Mouse (Mus musculus): ENCODE measurements around the gene Myo16.

The Myo16 gene

DNA sequence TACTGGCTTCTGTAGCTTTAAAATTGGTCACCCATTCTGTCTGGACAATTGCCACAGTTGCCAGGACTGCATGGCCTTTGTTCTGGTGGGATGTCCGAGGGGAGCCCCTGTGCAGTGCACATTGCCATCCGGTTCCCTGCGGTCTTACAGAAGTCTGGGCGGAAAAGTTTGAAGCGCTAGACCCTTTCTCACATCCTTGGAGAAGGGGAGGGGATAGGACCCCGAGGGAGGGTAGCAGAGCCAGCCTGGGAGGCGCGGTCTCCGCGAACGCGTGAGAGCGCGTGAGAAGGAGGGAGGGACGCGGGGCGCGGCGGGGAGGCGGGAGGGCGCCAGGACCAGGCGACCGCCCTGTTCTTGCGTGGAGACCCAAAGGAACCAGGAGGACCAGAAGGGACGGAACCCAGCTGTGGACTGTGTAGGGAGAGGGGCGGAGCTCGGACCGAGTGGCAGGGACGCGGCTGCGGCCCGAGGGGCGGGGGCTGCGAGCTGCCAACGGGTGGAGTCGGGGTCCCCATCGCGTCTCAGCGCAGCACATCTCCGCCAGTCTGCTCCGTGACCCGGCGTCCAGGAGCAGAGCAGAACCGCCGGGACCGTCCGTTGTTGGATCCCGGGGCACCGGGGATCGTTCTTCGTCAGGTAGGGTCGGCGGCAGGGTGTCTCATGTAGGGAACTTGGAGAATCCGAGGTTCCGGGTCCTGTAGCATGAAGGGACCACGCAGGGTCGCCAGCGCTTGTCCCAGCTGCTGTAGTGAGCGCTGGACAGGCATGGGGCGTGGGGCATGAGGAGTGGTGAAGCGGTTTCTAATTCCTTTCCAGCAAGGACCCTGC, at the start of gene Myo16:
TSS of gene Myo16 (plus strand) at position 301 of the 828 bp plus-strand sequence.
- DNase-seq, result no peak

DNA sequence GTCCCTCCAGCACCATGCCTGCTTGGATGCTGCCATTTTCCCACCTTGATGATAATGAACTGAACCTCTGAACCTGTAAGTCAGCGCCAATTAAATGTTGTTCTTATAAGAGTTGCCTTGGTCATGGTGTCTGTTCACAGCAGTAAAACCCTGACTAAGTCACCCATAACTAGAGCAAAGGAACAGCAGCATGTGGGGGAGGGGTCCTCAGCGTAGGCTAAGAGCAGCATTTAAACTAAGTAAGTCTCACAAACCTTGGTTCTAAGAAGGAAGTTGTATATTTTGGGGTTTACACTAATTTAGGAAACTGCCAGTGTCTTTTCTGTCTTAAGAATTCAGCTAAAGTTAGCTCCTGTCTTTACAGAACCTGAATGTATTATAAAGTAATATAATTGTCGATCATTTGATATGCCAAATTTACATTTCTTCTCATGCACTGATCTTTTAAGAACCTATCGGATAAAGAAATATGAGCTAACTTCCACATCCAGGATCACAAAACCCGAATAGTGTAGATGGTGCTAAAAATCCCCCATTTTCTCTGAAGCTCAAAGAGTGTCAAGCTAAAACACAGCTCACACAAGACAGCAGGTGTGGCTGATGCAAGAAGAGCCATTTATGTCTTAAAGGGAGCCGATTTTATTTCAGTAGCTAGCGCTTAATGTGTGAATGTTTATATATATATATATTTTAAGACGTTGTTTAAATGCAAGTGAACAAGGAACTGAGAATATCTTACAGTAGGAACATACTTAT, 45.0 kb upstream of the Myo16 start:
- DNase-seq, result no peak

DNA sequence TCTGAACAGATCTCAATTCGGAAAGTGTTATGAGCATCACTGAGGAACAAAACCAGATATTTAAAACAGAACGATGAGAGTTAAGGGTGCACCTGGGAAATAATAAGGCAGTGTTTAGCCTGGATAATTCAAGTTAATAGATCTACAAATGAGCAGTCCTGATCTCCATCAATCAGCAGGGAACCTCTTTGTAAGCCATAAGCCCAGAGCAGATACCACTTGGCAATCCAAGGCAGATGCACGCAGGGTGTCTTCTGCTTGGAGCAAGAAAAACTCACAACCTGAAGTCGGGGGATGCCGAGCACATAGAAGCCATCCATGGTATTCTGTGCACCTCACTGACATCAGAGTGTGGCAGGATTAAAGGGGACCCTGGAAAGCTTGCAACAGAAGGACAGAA, 31.0 kb upstream of the Myo16 start:
- DNase-seq, result no peak

DNA sequence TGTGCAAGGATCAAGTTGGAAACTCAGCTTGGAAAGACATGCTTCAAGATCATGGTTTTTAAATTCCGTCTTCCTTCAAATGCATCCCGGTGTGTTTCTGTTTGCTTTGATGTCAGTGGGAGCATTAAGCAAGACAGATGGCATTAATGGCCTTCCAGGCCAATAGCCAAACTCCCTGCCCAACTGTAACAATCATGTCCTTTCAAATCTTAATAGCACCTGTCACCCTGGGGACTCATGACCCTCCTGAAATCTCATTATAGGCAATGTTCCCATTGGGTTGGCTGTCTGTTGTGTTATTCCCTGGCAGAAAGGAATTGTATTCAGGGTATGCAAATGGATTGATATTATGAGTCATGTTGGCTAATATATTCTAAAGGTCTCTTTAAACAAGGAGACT, 30.3 kb upstream of the Myo16 start:
- DNase-seq, result no peak

DNA sequence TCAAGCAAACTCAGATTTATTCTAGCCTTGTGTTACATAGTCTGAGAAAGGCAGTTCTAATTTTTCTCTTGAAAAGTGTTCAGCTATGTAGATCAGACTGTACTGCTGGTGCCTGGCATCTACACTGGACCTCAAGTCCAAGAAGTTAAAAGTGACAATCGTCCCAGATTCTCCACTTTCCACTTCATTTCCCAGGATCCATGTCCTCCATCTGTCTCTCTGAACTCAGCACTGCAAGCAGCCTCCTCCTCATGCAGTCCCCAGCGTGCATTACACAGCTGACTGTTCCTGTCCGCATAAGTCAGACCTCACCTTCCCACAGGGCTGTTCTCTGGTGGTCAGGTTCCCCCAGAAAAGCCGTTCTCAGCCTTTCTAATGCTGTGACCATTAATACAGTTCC, 28.0 kb upstream of the Myo16 start:
- DNase-seq, result no peak

DNA sequence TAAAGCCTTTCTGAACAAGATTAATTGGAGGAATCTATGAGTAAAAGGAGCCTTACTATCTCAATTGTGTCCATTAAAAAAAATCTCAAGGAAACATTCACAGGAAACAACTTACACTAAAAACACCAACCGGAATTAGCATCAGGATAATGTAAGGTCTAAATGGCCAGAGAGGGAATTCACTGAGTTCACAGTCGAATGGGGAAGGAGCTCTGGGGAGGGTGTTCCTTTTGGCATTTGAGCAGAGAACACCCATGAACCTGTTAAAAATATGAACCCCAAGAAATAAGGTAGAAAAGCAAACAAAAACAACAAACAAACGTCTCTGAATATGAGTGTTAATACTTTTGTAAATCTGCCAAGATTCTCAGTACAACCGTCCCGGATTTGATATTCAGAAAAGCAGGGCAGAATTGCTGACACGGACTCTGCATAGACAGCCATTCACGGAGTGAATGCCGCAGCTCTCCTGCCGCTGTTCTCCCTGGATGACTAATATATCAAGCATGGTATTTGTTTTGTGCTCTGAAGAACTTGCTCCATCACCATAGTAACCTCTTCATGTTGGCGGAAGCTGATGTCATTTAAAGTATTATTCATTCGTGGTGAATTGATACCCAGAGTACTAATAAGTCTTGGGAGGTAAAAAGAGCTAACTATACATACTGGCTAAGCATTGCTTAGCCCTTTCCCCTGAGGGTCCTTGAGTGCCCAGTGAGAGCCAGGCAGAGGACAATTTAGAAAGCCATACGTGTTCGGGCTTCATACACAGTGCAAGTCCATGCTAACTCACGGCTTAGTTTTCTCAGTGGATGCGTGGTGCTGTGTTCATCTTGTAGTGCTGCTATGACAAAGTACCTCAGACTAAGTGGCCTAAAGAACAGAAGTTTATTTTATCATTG, 22.9 kb upstream of the Myo16 start:
- no peak for DNase-seq

DNA sequence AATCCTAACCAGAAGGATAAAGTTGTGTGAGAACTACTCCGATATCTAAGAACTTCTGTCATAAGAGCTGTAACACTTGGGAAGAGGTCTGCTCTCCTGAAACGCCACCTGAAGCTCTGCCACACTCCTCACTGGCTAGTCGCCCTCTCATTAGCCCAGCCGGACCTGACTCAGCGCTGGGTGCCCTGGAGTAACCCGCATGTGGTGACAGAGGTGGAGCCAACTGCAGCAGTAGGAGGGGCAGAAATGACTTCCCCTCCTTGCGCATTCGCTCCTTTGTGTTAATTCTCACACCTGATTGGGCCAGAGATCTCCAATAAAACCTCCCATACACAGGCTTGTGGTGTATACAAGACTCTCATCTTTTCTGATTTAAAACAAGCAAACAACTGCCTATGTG, 14.2 kb upstream of the Myo16 start:
- DNase-seq, result no peak

DNA sequence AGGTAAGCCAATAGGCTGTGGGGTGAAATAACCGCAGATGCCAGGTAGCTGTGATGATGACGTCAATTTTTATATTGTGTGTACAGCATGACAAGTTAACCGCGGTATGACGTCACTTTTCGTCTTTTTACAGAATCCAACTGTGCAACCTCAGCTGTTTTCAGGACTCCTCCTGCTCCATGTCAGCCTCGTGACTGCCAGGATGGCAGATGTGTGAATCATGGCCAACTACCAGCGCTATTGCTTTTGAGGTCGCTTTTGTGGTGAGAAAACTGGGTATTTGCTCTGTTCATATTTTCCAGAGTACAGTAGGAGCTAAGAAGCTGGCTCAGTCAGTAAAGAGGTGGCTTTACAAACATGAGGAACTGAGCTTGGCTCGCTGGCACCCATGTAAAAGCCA, 9.8 kb upstream of the Myo16 start:
- no peak for DNase-seq

DNA sequence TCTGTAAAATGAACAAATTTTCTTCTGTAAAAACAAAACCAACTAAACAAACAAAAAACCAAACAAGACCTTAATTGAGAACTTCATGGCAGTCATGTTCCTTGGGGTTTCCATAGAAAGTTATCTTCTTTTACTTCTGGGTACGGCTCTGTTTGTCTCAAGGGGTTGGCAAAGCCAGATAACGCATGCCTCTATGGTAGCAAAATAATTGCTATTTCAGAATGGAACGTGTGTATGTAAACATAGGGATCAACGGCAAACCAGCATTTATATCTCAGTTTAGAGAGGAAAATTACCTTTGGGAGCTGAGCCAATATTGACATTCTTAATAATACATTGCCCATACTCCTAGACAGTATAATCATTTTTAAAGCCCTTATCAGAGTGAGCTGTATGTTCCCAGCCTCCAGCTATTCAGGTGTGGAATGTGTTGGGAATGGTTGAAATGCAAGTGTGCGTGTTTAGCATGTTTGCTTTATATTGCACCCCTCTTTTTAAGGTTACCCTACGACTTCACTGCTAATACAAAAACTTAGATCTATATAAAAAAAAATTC, 1.9 kb upstream of the Myo16 start:
- no peak for DNase-seq

DNA sequence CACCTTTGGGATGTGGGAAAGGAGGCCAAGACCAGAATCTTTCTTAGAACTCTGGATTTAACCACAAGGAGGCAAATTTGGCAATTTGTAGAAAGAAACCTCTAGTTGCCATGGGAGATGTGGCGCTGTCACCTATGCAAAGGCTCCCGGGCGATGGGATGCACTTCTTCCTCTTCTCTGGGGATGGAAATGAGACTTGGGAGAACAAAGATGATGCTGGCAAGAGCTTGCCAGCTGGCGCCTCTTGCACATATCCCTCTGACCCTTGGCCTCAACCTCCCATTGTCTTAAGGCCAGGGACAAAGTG, 681 bp downstream of the Myo16 start:
- no peak for DNase-seq

DNA sequence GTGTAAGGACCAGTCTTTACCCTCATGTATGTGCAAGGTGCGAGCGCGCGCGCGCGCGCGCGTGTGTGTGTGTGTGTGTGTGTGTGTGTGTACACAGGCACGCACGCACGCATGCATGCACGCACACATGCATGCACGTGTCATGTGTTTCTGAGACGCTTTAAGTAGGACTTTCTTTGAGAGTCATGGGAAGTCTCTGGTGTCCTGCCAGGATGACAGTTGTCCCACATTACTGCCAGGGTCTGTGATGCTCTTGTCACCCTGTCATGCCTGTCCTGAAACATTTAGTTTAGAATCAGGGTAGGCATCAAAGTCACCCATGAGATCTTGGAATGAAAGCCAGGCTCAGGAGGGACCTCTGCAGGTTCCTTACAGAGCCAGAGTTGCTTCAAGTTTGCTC, 1.4 kb downstream of the Myo16 start:
- no peak for DNase-seq

DNA sequence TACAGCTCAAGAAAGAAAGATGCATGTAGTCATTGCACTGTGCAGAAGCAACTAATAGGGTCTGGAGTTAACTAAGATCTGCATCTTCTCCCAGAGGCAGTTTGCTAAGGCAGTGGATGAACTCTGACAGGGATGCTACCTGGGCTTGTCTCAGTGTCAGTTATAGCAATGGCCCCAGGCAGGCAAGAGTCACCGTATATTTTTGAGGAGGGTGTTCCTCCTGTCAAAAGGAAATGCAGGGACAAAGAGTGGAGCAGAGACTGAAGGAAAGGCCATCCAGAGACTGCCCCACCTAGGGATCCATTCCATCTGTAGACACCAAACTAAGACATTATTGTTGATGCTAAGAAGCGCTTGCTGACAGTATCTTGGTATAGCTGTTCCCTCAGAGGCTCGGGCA, 7.4 kb downstream of the Myo16 start:
- DNase-seq, result no peak

DNA sequence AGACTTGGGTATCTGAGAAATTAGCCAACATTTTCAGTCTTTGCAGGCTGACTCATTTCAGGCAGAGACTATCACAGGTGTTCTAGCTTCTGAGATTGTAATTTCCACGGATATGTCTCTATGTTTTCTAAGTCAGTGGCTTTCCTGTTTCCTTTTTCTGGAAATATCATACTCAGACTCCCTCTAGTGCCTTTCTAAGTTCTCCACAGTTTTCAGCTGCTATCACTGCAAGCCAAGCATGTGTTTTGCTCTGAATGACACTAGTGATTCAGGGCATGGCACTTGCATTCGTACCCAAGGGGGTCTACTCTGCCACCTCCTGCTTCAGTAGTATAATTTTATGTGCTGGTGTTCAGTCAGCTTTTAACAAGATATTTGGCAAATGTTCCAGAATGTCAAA, 11.2 kb downstream of the Myo16 start:
- DNase-seq, result no peak

DNA sequence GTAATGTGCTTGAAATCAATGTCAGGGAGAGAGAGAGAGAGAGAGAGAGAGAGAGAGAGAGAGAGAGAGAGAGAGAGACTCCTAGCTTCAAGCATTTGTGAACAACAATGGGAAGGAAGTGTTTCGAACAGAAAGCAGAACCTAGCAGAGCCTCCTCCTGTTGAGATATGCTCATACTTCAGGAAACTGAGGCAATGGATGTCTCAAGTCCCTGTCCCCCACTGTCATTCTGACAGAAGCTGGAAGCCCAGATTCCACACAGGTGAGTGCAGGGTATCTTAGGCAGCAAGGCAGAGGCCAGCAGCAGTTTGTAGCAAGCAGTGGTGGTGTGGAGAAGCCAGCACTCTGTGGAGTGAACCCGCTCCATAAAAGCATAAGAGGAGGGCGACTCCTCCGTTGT, 14.6 kb downstream of the Myo16 start:
- no peak for DNase-seq

DNA sequence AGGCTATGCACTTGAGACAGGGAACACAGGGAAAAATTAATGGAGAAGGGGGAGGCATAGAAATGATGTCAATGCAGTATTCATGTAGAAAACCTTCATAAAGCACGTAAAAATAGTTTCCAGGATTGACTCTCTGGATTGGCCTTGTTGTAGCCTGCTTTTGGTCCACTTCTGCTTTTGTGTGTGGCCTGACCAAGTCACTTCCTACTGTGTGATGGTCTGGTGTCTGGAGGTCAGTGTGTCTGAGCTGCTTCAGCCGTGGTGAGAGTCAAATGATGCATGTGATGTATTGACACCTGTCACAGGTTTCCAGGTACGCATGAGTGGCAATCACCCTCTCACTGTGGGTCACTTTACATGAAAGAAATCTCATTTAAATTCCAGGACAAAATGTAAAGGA, 16.2 kb downstream of the Myo16 start:
- DNase-seq, result no peak

DNA sequence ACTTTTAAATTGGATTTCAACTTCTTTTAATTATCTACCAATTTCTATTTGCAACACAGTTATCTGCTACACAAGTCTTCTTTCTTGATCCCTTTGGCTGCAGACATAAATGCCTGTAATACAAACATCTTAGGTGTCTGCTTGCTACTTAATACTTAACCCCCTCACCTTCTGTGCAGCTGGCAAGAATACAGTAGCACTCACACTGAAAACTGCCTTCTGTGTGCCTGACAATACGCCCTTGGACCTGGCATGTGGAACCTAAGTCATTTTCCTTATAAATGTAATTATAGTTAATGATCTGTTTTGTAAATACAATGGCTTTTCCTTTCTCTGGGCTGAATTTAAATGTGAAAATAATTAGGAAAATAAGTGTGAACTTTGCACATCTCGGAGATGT, 17.6 kb downstream of the Myo16 start:
- no peak for DNase-seq

DNA sequence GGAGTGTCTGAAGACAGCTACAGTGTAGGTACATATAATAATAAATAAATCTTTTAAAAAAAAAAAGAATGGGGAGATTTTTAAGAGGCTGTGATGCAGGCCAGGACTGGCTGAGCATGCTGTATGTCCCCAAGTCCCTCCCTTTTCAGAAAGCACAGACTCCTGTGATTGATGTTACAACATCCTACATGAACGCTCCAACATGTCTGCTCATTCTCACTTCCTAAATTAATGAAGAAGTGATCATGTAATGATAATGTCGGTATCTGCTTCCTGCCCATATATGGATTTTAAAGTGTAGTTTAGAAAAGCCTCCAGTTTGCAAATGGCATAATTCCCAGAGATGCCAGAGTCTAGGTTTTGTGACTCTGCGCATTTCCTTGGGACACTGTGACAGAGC, 18.6 kb downstream of the Myo16 start:
- DNase-seq, result no peak

DNA sequence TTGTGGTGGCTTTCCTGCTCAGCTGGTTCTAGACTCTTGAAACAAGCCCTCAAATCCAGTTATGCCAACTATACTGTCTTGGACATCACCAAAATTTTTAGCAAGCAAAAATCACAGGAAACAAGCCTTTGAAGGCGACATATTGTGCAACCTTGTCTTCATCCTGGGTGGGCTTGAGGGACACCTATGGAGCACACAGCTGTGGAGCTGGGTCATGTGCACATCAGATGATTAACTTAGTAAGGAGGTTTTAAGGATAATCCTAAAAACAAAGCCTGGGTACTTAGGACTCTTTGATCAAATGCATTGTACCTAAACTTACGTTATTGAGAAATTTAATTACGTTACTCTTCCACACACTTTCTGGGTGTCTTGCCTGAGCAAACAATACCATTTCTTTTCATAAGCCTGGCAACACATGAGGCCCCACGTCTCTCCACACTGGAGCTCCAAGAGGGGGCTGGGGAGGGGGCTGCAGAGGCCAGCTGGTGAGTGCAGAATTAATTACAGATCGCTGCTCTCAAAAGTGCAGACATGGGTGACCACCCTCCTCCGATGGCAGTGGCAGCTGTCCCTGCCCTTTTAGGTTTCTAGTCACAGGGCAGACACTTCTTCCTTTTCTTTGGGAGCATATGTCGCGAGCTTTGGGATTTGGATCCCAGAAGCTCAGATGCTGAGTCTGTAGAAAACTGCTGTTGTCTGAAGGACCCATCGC, 19.5 kb downstream of the Myo16 start:
- DNase-seq, result no peak

DNA sequence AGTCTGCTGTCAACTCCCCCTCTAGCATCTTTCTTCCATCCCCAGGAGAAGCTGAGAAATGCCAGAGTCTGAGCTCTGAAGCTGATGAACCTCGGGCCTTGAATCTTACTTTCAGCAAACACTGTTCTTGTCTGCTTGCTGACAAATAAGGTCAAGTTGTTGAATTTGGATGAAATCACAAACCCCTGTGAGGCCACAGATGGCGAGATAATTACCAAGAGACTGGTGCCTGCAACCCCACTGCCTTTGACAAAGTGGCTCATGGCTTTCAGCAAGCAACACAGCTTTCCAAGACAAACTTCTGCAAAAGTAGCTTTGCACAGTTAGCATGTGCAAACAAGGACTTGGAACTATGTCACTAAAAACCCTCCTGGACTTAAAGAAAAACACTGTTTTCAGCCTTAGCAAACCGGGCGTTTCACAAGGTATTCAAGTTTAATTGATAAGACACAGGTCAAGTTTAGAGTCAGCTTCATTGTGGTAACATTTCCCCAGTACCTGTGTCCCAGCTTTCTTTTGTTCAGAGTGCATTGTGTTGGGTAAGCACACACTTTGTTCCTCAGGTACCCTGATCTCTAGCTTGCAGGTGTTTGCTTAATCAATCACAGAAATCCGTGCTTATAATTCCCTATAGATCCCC, 20.6 kb downstream of the Myo16 start:
- no peak for DNase-seq

DNA sequence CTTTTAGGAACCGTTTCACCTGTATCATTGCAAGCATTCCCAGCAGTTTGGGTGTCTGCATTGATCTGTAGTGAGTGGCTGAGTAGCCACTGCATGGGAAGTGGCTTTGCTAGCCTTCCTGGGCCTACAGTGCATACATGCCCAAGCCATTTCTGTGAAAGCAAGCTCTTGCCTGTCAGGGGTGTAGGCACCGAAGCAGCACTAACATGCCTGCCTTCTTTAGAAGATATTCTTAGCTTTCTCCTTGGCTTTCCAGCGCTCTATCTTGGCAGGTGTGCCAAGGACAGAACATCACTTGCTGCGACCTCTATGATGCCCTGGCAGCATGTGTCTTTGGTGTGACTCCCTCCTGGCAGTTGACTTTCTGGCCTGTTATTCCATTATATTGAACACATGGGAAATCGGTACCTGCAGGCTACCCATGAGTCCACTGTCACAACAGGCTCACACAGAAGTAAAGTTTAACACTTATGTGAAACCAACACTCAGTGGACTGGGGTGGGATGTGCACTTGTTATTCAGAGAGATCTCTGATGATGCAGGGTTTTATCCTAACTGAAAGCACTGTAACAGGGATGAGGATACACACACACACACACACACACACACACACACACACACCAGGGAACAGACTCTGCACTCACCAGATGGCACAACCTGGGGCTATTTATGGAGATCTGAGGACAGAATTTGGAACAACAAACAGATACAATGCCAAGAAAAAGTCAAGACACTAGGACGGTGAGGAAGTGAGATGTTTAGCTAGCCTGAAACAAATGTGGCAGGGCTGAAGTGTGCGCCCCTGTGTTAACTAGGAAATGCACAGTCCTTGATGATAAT, 21.4 kb downstream of the Myo16 start:
- DNase-seq, result no peak

DNA sequence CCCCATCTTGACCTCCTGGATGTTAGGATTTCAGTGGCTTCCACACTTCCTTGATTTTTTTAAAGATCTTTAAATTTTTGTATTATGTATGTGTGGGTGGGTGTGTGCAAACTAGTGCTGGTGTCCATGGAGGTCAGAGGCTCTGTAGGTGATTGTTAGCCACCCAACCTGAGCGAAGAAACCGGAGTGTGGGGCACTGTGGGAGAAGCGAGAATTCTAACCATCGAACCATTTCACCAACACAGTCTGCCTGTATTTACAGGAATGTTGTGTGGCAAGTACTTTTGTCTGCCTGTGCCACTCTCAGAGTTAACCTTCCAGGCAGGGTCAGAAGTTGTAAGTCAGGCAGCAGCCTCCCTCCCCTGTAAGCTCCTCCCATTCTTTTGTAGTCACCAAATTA, 22.3 kb downstream of the Myo16 start:
- DNase-seq, result no peak
